Mouse (Mus musculus) layer of hippocampus, adult 9-10 months (tissue): ENCODE measurements around the gene Six4.
"Not testable (repeated sequence)": the region's sequence is repeated elsewhere in the genome, so short reads cannot be mapped to it uniquely, and the experiment has no call there.

Source experiments
- DNase-seq: peaks from one replicate; pipeline ENCODE4 v3.0.0; 2022; ENCODE audit warnings: low spot score

Six4 gene

GRCm38 (mm10) chr12:73113196-73113595 lies at the start of gene Six4:
TSS of gene Six4 (minus strand) at chr12:73113456.
- no peak for DNase-seq

GRCm38 (mm10) chr12:73162408-73163181 lies 49.3 kb upstream of the Six4 start:
- DNase-seq = peak; percentile 11

GRCm38 (mm10) chr12:73160341-73160740 lies 47.1 kb upstream of the Six4 start:
- DNase-seq = no peak

GRCm38 (mm10) chr12:73154150-73154549 lies 40.9 kb upstream of the Six4 start:
- no peak for DNase-seq

- not testable (repeated sequence) for DNase-seq
These were observed 37.8 kb upstream of the Six4 start for GRCm38 (mm10) chr12:73151038-73151437.

- no peak for DNase-seq
These were observed 34.0 kb upstream of the Six4 start for GRCm38 (mm10) chr12:73147236-73147635.

GRCm38 (mm10) chr12:73140732-73141131 lies 27.5 kb upstream of the Six4 start:
- DNase-seq = no peak

- DNase-seq = no peak
These were observed 12.0 kb upstream of the Six4 start for GRCm38 (mm10) chr12:73125250-73125649.

GRCm38 (mm10) chr12:73123093-73124041 lies 10.1 kb upstream of the Six4 start, which contains the start of gene Mnat1:
TSS of gene Mnat1 (plus strand) at chr12:73123717.
- peak; percentile 67 for DNase-seq

- DNase-seq = no peak
These were observed 749 bp downstream of the Six4 start for GRCm38 (mm10) chr12:73112326-73113087.

GRCm38 (mm10) chr12:73111561-73112325 lies 1.5 kb downstream of the Six4 start:
- DNase-seq = no peak

GRCm38 (mm10) chr12:73110431-73111111 lies 2.7 kb downstream of the Six4 start:
- DNase-seq = no peak

- no peak for DNase-seq
These were observed 5.4 kb downstream of the Six4 start for GRCm38 (mm10) chr12:73107821-73108220.

- DNase-seq = no peak
These were observed 9.5 kb downstream of the Six4 start for GRCm38 (mm10) chr12:73103713-73104112.

GRCm38 (mm10) chr12:73098593-73098992 lies 14.7 kb downstream of the Six4 start:
- no peak for DNase-seq

- DNase-seq = not testable (repeated sequence)
These were observed 17.1 kb downstream of the Six4 start for GRCm38 (mm10) chr12:73096177-73096576.

GRCm38 (mm10) chr12:73094605-73095004 lies 18.7 kb downstream of the Six4 start:
- no peak for DNase-seq

GRCm38 (mm10) chr12:73094189-73094588 lies 19.1 kb downstream of the Six4 start:
- no peak for DNase-seq

GRCm38 (mm10) chr12:73090672-73091335 lies 22.5 kb downstream of the Six4 start:
- no peak for DNase-seq

- no peak for DNase-seq
These were observed 24.3 kb downstream of the Six4 start for GRCm38 (mm10) chr12:73088911-73089310.
